Mouse (Mus musculus): ENCODE measurements around the gene Uchl4.

GRCm38 (mm10) chr9:64274291-64274690, 39.3 kb downstream of the Uchl4 start:
- TF ChIP-seq CTCF (IDR thresholded peaks at IDR 0.05; ENCODE audit: insufficient read depth, low read length) = no peak
- no peak for TF ChIP-seq POLR2A (IDR thresholded peaks at IDR 0.05; ENCODE audit: borderline replicate concordance, extremely low read depth, low read depth, low read length)
